Mouse (Mus musculus): ENCODE measurements around the gene Fam71a. TPM values are rescaled to one million over a fixed set of nuclear protein-coding genes. Genes with fewer than 3 reads are reported as not detected.

Gene Fam71a
- polyA plus RNA-seq (2017; shearing (Covaris generic)) = not detected

GRCm38 (mm10) chr1:191164717-191165116 lies at the start of gene Fam71a:
Gene Fam71a, minus strand, starts transcription at chr1:191164817.

Other genes starting within 250 kb of the Fam71a start
- 86.4 TPM for gene Angel2, start 239.7 kb downstream of the Fam71a start, polyA plus RNA-seq (2017; shearing (Covaris generic))
- 0.27 TPM for gene Vash2, start 185.5 kb downstream of the Fam71a start, polyA plus RNA-seq (2017; shearing (Covaris generic))
- gene Flvcr1, start 138.7 kb downstream of the Fam71a start, polyA plus RNA-seq (2017; shearing (Covaris generic)) = 34.9 TPM
- gene Spata45, start 128.2 kb downstream of the Fam71a start, polyA plus RNA-seq (2017; shearing (Covaris generic)) = not detected
- 9.2 TPM for gene Tatdn3, start 101.9 kb downstream of the Fam71a start, polyA plus RNA-seq (2017; shearing (Covaris generic))
- gene Nsl1, start 101.8 kb downstream of the Fam71a start, polyA plus RNA-seq (2017; shearing (Covaris generic)) = 0.25 TPM
- not detected for gene Batf3, start 67.0 kb downstream of the Fam71a start, polyA plus RNA-seq (2017; shearing (Covaris generic))
- gene Atf3, start 53.2 kb upstream of the Fam71a start, polyA plus RNA-seq (2017; shearing (Covaris generic)) = 84.8 TPM
- 3.5 TPM for gene Nenf, start 153.4 kb upstream of the Fam71a start, polyA plus RNA-seq (2017; shearing (Covaris generic))
- 12.4 TPM for gene Tmem206, start 161.1 kb upstream of the Fam71a start, polyA plus RNA-seq (2017; shearing (Covaris generic))
- gene Ppp2r5a, start 238.5 kb upstream of the Fam71a start, polyA plus RNA-seq (2017; shearing (Covaris generic)) = 310 TPM

Measured in effector memory CD4-positive, alpha-beta T cell, adult 5 months (primary cell).